Mouse (Mus musculus): ENCODE results near the gene Mrps11. TPM values are rescaled to one million over a fixed set of nuclear protein-coding genes. Genes with fewer than 3 reads are reported as not detected.

The Mrps11 gene
- polyA plus RNA-seq, 1 experiment from 2014 or later, result 87.0 TPM

DNA sequence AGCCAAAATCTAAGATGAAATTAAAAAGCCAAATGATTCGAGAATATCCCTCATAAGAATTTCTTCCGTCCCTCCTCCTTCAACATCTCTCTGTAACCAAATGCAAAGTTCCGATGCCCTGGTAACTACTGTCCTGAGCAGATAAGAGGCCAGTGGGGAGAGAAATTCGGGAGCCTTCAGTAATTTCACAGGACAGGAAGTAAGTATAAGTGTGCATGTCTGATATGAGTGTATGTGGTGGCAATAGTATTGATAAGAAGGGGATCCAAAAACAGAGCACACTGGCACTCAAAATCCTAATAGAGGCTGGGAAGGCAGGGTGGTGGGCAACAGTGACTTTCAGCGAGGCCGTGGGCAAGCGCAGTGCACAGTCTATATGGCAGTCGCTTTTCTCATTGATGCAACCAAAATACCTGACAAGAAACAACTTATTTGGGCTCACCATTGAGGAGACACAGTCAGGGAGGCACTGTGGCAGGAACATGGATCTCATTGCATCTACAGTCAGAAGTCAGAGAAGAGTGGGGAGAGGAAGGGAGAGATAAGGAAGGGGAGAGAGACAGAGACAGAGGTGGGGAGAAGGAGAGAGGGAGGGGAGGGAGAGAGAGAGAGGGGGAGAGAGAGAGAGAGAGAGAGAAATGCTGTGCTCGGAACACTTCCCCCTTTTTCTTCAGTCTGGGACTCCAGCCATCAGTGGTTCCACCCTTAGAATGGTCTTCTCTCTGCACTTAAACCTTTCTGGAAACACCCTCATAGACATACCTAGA, 17.0 kb downstream of the Mrps11 start:
- no peak overlapping the region for H3K27ac ChIP-seq
- peaks cover 18% of the 10 kb centered on the region for H3K4me1 ChIP-seq
- WGBS, result 85% methylated on average over 9 of the region's 9 CpGs
- H3K9me3 ChIP-seq, result no peaks in the 10 kb centered on the region
- no peak for DNase-seq (ENCODE audit: extremely low spot score, low spot score)
- H3K4me3 ChIP-seq, result no peak overlapping the region
- peaks cover 22% of the 10 kb centered on the region for H3K27me3 ChIP-seq (ENCODE audit: poor library complexity, severe bottlenecking)
- H3K36me3 ChIP-seq (replicated peaks), result no peaks in the 10 kb centered on the region

- no peak for DNase-seq (ENCODE audit: extremely low spot score, low spot score)
- 92% methylated on average over 3 of the region's 3 CpGs for WGBS
- Histone ChIP-seq H3K9me3 (no peaks in the 10 kb centered on the region), H3K36me3 (replicated peaks) (no peaks in the 10 kb centered on the region), H3K4me1 (peaks cover 3% of the 10 kb centered on the region), H3K4me3 (no peak overlapping the region), H3K27ac (no peak overlapping the region), H3K27me3 (ENCODE audit: poor library complexity, severe bottlenecking) (peaks cover 17% of the 10 kb centered on the region)
These were observed 20.9 kb downstream of the Mrps11 start for GRCm38 (mm10) chr7:78803841-78804240.

DNA sequence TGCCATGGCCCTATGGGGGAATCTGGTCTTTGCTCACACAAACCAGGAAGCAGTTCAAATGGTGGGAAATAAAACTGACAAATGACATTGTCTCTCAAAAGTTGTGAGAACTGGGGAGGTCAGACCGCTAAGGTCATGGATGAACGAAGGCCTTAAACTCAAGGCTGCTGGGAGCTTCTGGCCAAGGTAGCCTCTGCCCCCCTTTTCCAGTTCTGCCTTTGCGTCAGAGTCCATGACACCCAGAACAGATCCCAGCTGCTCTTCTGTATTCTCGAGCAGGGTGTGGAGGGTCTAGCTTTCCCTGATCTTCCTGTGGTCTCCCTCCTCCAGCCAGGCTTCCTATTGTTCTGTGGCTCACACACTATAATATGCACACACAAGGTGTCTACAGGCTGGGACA, 24.3 kb downstream of the Mrps11 start:
- H3K27ac ChIP-seq, result no peak overlapping the region
- 84% methylated on average over 4 of the region's 4 CpGs for WGBS

GRCm38 (mm10) chr7:78813791-78814190, 30.9 kb downstream of the Mrps11 start:
- H3K27ac ChIP-seq, result no peak overlapping the region
- 91% methylated on average over 6 of the region's 6 CpGs for WGBS
- DNase-seq (ENCODE audit: extremely low spot score, low spot score), result no peak

More for the DNA sequence above, 24.3 kb downstream of the Mrps11 start:
- DNase-seq (ENCODE audit: extremely low spot score, low spot score), result no peak
- Histone ChIP-seq H3K9me3 (no peaks in the 10 kb centered on the region), H3K36me3 (replicated peaks) (no peaks in the 10 kb centered on the region), H3K27me3 (ENCODE audit: poor library complexity, severe bottlenecking) (no peaks in the 10 kb centered on the region), H3K4me3 (no peak overlapping the region), H3K4me1 (no peaks in the 10 kb centered on the region)

DNA sequence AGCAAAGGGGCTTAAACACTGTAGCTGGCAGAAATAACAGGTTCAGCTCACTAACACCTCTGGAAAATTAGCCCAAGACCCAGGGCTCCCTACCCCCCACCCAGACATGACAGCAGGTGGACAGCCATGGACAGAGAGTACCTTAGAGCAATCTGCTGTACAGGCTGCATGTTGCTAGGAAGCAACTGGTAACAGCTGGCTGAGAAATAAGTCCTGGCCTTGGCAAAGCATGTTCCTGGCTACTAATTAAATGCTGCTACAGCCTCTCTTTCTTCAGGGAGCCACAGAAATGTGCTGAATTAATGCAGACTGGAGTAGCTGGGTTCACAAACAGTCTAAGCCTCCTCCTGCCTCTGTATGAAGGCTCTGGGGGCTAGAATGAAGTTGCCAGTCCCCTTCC, 31.8 kb downstream of the Mrps11 start:
- no peak for DNase-seq (ENCODE audit: extremely low spot score, low spot score)

More at GRCm38 (mm10) chr7:78813791-78814190, 30.9 kb downstream of the Mrps11 start:
- no peaks in the 10 kb centered on the region for H3K36me3 ChIP-seq (replicated peaks)
- H3K9me3 ChIP-seq, result no peaks in the 10 kb centered on the region
- no peaks in the 10 kb centered on the region for H3K27me3 ChIP-seq (ENCODE audit: poor library complexity, severe bottlenecking)
- no peak overlapping the region for H3K4me3 ChIP-seq
- H3K4me1 ChIP-seq, result no peaks in the 10 kb centered on the region

DNA sequence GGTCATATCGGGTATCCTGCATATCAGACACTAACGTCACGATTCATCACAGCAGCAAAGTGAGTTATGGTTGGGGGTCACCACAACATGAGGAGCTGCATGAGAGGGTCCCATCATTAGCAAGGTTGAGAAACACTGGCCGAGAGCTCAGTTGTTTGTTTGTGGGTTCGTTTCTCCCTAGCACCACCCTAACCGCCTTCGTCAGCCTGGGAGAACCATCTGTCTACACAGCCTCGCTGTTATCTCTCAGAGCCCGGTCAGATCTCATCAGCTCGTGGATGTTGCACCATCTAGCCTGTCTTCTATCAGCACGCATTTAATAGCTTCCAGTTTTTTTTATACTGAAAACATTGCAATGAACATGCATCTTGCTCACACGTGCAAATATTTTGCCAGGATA, 35.4 kb downstream of the Mrps11 start:
- H3K4me1 ChIP-seq, result no peaks in the 10 kb centered on the region
- WGBS, result 91% methylated on average over 12 of the region's 12 CpGs
- H3K27ac ChIP-seq, result no peak overlapping the region
- peaks cover 8% of the 10 kb centered on the region for H3K36me3 ChIP-seq (replicated peaks)
- no peaks in the 10 kb centered on the region for H3K9me3 ChIP-seq
- H3K27me3 ChIP-seq (ENCODE audit: poor library complexity, severe bottlenecking), result no peaks in the 10 kb centered on the region
- no peak for DNase-seq (ENCODE audit: extremely low spot score, low spot score)
- H3K4me3 ChIP-seq, result no peak overlapping the region

More for the DNA sequence above, 31.8 kb downstream of the Mrps11 start:
- no peaks in the 10 kb centered on the region for H3K9me3 ChIP-seq
- no peaks in the 10 kb centered on the region for H3K27me3 ChIP-seq (ENCODE audit: poor library complexity, severe bottlenecking)
- H3K4me3 ChIP-seq, result no peak overlapping the region
- H3K4me1 ChIP-seq, result no peaks in the 10 kb centered on the region
- H3K36me3 ChIP-seq (replicated peaks), result no peaks in the 10 kb centered on the region
- H3K27ac ChIP-seq, result no peak overlapping the region

DNA sequence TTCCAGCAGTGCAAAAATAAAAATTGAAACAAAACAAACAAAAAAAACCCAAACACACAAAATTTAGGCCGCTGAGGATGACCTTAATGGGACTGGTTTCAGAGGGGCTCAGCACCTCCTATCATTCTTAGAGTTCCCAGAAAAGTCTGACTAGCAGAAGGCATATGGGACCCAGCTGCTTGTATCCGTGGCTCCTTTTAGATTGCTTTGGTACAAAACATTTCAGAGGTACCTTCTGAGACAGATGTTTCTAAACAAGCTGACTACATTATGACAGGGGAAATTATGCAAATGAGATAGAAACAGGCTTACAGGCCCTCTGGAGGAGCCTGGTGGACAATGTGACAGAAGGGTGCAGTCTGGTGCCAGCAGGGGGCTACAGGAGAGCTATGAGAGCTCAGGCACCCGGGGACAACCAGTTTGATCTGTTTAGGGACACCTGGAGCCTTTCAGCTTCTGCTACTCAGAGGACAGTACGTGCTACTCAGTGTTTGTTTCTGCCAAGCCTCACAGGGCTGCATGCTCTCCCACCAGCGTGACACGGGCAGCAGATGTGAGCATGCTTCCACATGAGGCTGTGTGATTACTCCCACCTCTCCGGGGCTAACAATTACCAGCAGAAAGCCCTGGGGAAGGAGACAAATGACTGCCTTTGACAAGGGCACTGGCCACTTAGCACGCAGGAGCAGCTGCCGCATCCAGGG, 43.9 kb downstream of the Mrps11 start:
- no peaks in the 10 kb centered on the region for H3K4me1 ChIP-seq
- no peaks in the 10 kb centered on the region for H3K9me3 ChIP-seq
- WGBS, result 73% methylated on average over 9 of the region's 9 CpGs
- H3K27ac ChIP-seq, result no peak overlapping the region
- no peaks in the 10 kb centered on the region for H3K27me3 ChIP-seq (ENCODE audit: poor library complexity, severe bottlenecking)
- H3K4me3 ChIP-seq, result no peak overlapping the region
- peaks cover 75% of the 10 kb centered on the region for H3K36me3 ChIP-seq (replicated peaks)
- no peak for DNase-seq (ENCODE audit: extremely low spot score, low spot score)

DNA sequence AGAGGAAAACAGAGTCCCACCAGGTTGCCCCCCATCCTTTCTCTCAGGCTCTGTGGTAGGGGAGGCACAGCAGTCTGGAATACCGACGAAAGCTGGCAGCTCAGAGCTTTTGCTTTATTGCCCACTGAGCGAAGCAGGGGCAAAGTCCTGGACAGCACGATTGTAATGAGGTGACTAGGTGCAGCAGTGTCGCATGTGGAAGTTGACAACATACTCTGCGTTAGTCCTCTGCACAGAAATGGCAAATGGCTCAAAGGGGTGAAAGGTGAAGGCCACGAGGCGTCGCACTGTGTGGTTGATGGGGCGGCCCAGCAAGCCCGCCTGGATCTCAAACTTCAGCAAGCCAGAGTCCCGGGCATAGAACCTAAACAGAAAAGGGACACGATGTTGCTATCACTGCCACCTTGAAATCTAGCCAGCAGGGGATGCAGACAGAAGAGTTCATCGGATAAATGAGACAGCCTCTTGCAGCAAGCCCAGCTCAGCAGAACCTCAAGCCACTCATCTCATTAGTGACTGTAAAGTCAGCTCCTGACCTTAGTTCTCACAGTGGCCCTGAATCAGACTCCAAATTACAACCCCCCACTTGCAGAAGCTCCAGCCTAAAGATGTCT, 44.9 kb downstream of the Mrps11 start:
- Histone ChIP-seq H3K9me3 (no peaks in the 10 kb centered on the region), H3K36me3 (replicated peaks) (peaks cover 75% of the 10 kb centered on the region), H3K27ac (no peak overlapping the region), H3K4me3 (no peak overlapping the region), H3K27me3 (ENCODE audit: poor library complexity, severe bottlenecking) (no peaks in the 10 kb centered on the region), H3K4me1 (no peaks in the 10 kb centered on the region)
- 92% methylated on average over 14 of the region's 14 CpGs for WGBS
- no peak for DNase-seq (ENCODE audit: extremely low spot score, low spot score)

DNA sequence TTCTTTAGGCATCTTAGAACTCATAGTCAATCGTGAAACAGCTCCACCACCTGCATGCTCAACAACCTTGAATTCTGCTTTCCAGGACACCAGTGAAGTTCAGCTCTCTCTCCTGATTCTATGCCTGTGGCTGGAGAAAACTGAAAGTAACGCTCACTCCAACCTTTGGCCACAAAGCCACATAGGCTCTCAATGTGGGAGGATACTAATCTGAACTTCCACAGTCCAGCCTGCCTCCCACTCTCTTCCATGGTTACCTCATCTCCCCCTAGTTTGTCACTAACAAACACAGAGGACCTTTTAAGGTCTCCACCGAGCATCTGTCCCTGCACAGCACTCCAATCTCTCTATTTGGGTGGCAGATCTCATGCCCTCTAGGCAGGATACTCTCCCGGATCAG, 52.7 kb downstream of the Mrps11 start:
- Histone ChIP-seq H3K27me3 (ENCODE audit: poor library complexity, severe bottlenecking) (no peaks in the 10 kb centered on the region), H3K36me3 (replicated peaks) (peaks cover 64% of the 10 kb centered on the region), H3K4me1 (0 out of 2 replicates have a peak, but pooled peaks cover 2% of the 10 kb centered on the region), H3K4me3 (no peak overlapping the region), H3K27ac (no peak overlapping the region), H3K9me3 (no peaks in the 10 kb centered on the region)
- WGBS, result 81% methylated on average over 4 of the region's 4 CpGs
- no peak for DNase-seq (ENCODE audit: extremely low spot score, low spot score)

- 74% methylated on average over 4 of the region's 4 CpGs for WGBS
- Histone ChIP-seq H3K4me3 (no peak overlapping the region), H3K36me3 (replicated peaks) (peaks cover 73% of the 10 kb centered on the region), H3K9me3 (no peaks in the 10 kb centered on the region), H3K4me1 (0 out of 2 replicates have a peak, but pooled peaks cover 2% of the 10 kb centered on the region), H3K27ac (no peak overlapping the region), H3K27me3 (ENCODE audit: poor library complexity, severe bottlenecking) (no peaks in the 10 kb centered on the region)
- no peak for DNase-seq (ENCODE audit: extremely low spot score, low spot score)
These were observed 54.3 kb downstream of the Mrps11 start for GRCm38 (mm10) chr7:78837250-78837649.

DNA sequence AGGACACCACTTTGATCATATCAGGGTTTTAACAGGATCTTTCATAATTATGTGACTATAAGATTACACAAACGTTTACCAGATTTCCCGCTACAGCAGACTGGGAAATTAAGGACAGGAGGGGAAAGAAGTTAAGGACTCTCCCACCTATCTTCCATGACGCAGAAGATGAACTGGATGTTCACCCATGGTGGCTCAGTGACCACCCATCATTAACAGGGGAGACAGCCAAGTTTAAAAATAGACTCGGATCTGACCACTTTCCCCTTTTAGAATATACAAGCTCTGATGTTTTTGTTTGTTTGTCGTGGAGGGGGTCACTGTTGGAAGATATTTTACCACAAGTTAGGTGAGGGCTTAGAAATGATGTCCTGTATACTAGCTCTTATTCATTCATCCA, 58.7 kb downstream of the Mrps11 start:
- H3K27me3 ChIP-seq (ENCODE audit: poor library complexity, severe bottlenecking), result no peaks in the 10 kb centered on the region
- WGBS, result 90% methylated on average over 5 of the region's 5 CpGs
- H3K9me3 ChIP-seq, result no peaks in the 10 kb centered on the region
- no peak overlapping the region for H3K27ac ChIP-seq
- H3K36me3 ChIP-seq (replicated peaks), result peaks cover 65% of the 10 kb centered on the region
- peaks cover 12% of the 10 kb centered on the region for H3K4me1 ChIP-seq
- no peak for DNase-seq (ENCODE audit: extremely low spot score, low spot score)
- no peak overlapping the region for H3K4me3 ChIP-seq
